1 mouse cellular context compared by ENCODE assay signal in the genomic region with DNA sequence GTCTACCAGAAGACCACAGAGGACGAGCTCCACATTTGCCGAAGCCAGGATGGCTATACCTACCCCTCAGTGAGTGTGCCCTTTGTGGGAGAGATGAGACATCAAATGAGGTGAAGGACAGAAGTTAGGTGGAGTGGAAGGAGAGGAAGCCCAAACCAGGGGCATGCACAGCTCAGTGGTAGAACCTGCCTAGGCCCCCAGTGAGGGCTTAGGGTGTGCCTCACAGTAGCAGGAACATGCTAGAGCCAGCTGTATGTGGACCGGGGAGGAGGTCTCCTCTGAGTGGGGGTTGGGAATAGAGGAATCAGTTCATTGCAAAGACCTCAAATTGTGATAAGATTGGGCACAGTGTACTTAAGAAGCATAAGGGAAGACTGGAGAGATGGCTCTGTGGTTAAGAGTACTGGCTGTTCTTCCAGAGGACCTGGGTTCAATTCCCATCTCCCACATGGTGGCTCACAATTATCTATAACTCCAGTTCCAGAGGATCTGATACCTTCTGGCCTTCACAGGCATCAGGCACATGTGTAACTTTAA.
A peak's percentile ranks its signal among the peaks of the same experiment; 100 is the strongest.
TF ChIP-seq lines count a peak whose summit lies in the region.

No protein-coding gene starts in this region.

TF ChIP-seq in MEL, 35 proteins besides CTCF, POLR2A, EP300 and RAD21 (continued from another document):
- TF ChIP-seq CHD1 (IDR thresholded peaks at IDR 0.05; ENCODE audit: low read depth, low read length) (no peak), NRF1 (IDR thresholded peaks at IDR 0.05; ENCODE audit: insufficient read depth, low read depth, low read length, poor library complexity, severe bottlenecking) (no peak), SIN3A (IDR thresholded peaks at IDR 0.05; ENCODE audit: low read length) (no peak), BHLHE40 (IDR thresholded peaks at IDR 0.05; ENCODE audit: borderline replicate concordance, low read depth, low read length) (no peak), ETS1 (IDR thresholded peaks at IDR 0.05; ENCODE audit: low read depth, low read length) (no peak), TBP (IDR thresholded peaks at IDR 0.05; ENCODE audit: low read depth, low read length) (peak; percentile 69), KAT2A (conservative IDR thresholded peaks at IDR 0.05; ENCODE audit: low read depth, low read length) (no peak; the same call in 1 of the 2 replicates), ZMIZ1 (IDR thresholded peaks at IDR 0.05; ENCODE audit: low read depth, low read length) (no peak), ZKSCAN1 (IDR thresholded peaks at IDR 0.05; ENCODE audit: low read depth, low read length) (no peak), RCOR1 (IDR thresholded peaks at IDR 0.05; ENCODE audit: low read depth, low read length) (peak; percentile 41; the same call in 1 of the 2 replicates), GATA1 (IDR thresholded peaks at IDR 0.05; ENCODE audit: low read depth, low read length) (no peak), POLR2AphosphoS5 (IDR thresholded peaks at IDR 0.05; ENCODE audit: borderline replicate concordance, low read depth, low read length) (no peak), JUND (IDR thresholded peaks at IDR 0.05; ENCODE audit: low read depth, low read length) (no peak), MXI1 (IDR thresholded peaks at IDR 0.05; ENCODE audit: low read depth, low read length) (no peak), MYC (IDR thresholded peaks at IDR 0.05; ENCODE audit: low read depth, low read length) (no peak), E2F4 (IDR thresholded peaks at IDR 0.05; ENCODE audit: borderline replicate concordance, low read depth, low read length) (no peak), ZC3H11A (IDR thresholded peaks at IDR 0.05; ENCODE audit: low read depth, low read length) (no peak), GABPA (IDR thresholded peaks at IDR 0.05; ENCODE audit: low read depth, low read length) (no peak), HCFC1 (IDR thresholded peaks at IDR 0.05; ENCODE audit: low read depth, low read length) (no peak), MAFK (IDR thresholded peaks at IDR 0.05; ENCODE audit: borderline replicate concordance, low read depth, low read length) (no peak), POLR2AphosphoS2 (IDR thresholded peaks at IDR 0.05; ENCODE audit: low read length) (no peak), TCF12 (IDR thresholded peaks at IDR 0.05; ENCODE audit: low read depth, low read length) (no peak)
